Mouse (Mus musculus): ENCODE results near the gene Hist1h2ab.
"Not testable (repeated sequence)": the region's sequence is repeated elsewhere in the genome, so short reads cannot be mapped to it uniquely, and the experiment has no call there.

Hist1h2ab gene

DNA sequence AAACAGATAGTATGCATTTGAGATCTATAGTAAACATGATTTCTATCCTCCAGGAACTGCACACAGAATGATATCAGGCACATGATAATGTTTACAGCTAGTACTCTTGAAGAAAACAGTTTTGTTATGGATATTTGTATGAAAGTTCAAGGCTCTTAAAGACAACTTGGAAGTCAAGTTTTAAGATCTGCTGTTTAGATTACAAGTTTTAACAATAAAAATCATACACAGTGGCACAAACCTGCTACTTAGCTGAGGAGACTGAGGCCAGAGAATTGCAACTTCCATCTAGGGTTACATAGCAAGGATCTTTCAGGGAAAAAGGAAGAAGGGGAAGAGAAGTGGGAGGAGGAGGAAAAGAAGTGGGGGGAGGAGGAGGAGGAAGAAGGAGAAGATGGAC lies 4.1 kb downstream of the Hist1h2ab start:
- no peak for DNase-seq

DNA sequence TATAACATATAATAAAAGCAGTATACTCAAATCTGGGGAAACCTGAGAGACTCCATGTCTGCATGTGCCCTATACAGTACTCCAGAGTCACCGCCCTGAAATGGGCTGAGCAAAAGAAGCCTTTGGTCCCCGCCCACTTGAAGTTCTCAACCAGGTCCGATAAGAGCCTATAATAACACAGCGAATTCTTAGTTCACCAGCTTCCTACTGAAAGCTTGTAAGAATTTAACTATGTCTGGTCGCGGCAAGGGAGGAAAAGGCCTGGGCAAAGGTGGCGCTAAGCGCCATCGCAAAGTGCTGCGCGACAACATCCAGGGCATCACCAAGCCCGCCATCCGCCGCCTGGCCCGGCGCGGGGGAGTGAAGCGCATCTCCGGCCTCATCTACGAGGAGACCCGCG lies 5.9 kb downstream of the Hist1h2ab start, which contains the start of gene Hist1h4b:
Gene Hist1h4b (plus strand): TSS at position 224 of the 400 bp plus-strand sequence.
- peak; percentile 92 for DNase-seq

DNA sequence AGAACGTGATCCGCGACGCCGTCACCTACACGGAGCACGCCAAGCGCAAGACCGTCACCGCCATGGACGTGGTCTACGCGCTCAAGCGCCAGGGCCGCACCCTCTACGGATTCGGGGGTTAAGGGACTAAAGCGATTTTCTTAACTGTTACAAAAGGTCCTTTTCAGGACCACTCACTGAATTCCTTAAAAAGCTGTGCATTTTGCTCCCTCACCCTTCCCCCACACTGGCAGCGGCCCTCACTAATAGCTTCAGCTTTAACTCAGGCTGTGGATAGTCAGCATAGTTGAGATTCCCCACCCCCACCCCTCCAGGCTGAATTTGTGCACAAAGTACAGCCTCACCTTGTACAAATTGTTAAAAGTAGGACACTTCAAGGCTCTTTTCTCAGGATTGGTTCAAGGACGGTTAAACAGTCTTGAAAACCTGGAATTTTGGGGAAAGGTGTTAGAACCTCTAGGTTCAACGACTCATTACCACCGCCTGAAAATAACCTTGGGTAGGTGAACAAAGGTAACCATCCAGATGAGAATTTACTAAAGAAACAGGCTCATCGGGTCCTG lies 6.4 kb downstream of the Hist1h2ab start:
- DNase-seq, result peak; percentile 80

DNA sequence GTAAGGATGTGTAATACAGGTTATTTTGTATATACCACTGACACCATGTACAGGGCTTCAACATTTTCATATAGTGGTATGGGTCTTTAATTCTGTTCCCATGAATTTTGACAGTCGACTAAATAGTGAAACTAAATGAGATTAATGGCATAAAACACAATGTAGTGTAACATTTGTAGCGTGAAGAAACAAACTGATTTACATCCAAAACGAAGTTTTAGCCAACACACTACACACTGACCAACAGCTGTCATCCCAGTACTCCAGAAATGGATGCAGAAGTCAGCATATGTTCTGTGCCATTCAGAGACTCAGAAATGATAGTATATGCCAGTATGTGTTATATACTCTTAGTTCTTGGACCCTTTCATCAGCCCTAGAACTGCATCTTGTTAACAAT lies 7.0 kb downstream of the Hist1h2ab start:
- no peak for DNase-seq

DNA sequence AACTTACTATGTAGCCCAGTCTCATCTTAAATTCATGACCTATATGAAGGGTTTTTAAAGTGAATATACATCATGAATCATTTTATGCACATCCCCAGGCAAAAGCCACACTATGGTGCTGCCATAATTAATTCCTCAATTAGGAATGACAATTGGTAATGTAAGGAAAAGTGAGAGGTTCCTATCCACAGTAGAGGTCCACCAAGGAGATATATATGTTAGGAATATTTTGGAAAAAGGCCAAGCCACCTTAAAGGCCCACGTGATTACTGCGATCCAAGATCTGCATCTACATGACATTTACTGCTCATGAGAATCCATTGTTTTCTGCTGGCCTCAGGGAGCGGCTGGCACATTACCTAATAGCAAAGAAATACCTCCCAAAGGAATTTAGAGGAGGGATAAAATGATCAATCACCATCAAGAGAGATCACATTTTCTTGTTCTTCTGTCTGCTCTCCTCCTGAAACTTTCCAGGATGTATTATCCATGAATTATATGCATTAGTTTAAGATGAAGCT lies 8.4 kb downstream of the Hist1h2ab start:
- DNase-seq, result no peak

DNA sequence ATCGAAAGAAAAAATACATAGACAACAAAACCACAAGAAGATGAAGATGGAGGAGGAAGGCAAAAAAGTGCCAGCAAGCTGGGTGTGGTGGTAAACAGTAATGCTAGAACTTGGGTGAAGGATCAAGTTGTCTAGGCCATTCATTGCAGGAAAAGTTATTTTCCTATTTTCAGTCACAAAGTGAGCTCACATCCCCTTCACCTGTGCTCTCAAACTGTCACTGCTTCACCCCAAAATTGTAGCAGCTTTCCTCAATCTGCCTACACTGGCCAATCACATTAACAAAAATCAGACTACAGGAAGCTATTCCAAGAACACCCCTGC lies 9.0 kb downstream of the Hist1h2ab start:
- no peak for DNase-seq

DNA sequence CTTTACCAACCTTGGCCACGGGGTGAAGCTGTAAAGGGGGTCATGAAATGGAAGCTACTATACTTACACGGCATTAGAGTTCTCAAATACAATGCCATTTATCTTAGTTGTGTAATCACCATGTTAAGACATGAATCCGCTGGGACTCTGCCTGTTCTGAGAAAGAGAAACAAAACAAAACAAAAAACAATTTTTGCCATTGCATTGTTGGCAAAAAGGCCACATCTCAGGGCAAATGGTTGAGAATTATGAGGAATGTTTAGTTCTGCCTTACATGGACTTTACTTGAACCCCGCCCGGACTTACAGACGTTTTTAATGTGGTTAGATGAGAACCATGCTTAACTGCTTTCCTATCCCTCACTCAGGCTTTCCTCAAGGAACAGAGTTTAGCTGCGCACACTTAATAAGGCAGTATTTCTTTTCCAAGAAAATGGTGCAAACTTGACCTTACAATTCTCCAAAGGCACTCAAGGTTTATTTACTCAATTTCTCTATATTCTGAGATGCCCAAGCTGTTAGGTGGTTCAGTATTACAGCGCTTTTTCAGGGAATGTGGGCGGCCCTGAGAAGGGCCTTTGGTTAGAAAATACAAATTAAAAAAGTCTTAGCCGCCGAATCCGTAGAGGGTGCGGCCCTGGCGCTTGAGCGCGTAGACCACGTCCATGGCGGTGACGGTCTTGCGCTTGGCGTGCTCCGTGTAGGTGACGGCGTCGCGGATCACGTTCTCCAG lies 9.5 kb downstream of the Hist1h2ab start:
- peak; percentile 53 for DNase-seq

DNA sequence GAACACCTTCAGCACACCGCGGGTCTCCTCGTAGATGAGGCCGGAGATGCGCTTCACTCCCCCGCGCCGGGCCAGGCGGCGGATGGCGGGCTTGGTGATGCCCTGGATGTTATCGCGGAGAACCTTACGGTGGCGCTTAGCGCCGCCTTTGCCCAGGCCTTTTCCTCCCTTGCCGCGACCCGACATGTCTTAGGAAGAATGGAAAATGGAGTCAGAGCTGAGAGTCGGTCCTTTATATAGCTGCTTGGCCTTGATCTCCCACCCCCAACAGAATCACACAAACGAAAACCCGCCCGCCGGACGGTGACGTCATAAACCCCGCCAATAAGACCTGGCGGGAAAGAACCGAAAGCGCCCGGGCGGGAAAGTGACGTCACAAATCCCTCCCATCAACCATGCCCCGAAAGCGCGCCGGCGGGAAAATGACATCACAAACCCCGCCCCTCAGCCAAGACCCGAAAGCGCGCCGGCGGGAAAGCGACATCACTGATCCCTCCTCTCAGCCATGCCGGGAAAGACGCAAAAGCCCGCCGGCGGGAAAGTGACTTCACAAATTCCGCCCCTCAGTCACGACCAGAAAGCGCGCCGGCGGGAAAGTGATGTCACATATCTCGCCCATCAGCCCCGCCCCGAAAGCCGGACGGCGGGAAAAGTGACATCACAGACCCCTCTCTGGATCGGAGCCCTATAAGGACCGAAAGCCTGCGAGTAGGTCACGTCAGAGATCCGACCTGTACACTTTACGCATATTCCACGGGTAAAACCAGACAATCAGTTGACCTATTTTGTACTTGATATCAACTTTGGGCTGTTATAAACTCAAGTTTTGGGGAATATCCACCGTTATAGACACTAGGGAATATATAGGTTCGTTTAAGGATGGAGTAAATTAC lies 10.3 kb downstream of the Hist1h2ab start, which contains the start of gene Hist1h4a:
Gene Hist1h4a (minus strand): TSS at position 259 of the 893 bp plus-strand sequence.
- peak; percentile 99 for DNase-seq

DNA sequence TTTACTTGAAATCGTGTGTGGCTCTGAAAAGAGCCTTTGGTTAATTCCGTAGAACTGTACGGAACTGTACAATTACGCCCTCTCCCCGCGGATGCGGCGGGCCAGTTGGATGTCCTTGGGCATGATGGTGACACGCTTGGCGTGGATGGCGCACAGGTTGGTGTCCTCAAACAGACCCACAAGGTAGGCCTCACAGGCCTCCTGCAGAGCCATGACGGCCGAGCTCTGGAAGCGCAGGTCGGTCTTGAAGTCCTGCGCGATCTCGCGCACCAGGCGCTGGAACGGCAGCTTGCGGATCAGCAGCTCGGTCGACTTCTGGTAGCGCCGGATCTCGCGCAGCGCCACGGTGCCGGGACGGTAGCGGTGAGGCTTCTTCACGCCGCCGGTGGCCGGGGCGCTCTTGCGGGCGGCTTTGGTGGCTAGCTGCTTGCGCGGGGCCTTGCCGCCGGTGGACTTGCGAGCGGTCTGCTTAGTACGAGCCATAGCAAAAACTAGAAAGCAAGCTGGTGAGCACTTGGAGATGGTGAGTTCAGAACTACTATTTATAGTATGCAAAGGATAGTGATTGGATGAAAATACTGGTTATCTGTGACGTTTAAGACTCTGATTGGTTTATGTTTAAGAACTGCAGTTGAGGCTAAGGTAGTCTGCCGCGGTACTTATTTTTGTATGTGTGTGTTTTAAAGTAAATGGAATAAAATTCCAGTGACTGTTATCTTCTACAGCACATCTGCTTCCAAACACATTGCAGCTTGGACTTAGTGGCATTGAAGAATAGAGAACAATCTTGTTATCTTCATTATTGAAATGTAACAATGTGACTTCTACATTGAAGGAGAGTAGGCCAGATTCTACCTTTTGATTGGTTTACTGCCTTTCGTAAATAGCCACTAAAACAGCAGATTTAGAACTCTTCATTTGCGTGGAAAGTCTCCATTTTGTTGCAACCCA lies 11.2 kb downstream of the Hist1h2ab start, which contains the start of gene Hist1h3a:
Gene Hist1h3a (minus strand): TSS at position 516 of the 951 bp plus-strand sequence.
- DNase-seq, result peak; percentile 84

DNA sequence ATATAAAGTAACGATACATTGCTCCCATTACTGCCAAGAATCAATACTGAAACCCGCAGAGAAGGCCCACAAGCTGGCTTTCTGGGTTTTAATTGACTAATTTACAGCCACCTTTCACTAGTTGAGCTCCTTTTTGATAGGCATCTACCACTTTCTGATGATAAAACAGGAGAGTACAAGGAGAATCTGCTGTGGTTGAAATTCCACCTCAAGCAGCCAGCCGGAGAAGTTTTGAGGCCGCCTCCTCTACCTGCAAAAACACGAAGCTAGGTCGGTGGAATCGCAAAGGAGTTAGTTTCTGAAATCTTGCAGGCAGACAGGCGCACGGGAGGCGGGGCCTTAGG lies 12.3 kb downstream of the Hist1h2ab start:
- DNase-seq, result no peak

DNA sequence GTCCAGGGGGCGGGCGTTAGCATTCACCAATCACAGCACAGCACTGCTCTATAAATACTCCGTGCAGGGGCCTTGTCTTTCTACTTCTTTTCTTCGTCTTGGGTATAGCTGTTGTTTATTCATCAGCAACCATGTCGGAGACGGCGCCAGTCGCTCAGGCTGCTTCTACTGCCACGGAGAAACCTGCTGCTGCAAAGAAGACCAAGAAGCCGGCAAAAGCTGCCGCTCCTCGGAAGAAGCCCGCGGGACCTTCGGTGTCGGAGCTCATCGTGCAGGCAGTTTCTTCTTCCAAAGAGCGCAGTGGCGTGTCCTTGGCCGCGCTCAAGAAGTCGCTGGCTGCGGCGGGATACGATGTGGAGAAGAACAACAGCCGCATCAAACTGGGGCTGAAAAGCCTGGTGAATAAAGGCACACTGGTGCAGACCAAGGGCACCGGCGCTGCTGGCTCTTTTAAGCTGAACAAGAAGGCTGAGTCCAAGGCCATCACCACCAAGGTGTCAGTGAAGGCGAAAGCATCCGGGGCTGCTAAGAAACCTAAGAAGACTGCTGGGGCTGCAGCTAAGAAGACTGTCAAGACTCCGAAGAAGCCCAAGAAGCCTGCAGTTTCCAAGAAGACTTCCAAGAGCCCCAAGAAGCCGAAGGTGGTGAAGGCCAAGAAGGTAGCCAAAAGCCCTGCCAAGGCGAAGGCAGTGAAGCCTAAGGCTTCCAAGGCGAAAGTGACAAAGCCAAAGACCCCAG lies 12.8 kb downstream of the Hist1h2ab start, which contains the start of gene Hist1h1a:
Gene Hist1h1a (plus strand): TSS at position 81 of the 738 bp plus-strand sequence.
- peak; percentile 97 for DNase-seq

DNA sequence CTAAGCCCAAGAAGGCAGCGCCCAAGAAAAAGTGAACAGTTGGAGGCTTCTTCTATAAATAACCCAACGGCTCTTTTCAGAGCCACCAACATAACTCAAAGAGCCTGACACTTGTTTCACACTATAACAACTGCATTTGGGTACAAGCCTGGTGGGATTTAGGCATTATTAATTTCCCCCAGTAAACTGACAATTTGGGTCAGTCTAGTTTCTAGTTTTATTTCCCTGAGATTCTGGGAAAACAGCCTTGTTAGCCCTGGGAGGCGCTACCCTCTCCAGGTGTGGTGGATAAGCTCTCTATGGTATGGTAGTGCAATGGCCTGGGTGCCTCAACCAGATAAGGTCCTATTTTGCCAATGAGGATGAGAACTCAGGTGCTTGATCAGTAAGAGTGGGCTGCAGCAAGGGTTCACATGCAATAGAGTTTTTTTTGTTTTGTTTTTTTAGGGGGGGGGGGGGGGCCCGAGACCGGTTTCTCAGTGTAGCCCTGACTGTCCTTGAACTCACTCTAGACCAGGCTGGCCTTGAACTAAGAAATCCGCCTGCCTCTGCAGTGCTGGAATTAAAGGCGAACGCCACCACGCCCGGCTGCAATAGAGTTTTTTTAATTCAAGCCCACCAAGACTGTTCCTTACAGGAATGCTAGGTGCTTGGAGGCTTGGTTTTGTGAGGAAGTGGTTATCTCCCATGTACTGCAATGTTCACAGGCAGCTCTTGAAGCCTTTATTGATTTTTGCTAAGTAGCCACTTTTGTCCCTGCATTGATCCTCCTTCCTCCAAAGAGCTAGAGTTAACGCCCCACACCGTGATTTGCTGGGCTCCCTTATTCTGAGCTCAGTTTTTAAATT lies 13.6 kb downstream of the Hist1h2ab start:
- peak; percentile 73 for DNase-seq

DNA sequence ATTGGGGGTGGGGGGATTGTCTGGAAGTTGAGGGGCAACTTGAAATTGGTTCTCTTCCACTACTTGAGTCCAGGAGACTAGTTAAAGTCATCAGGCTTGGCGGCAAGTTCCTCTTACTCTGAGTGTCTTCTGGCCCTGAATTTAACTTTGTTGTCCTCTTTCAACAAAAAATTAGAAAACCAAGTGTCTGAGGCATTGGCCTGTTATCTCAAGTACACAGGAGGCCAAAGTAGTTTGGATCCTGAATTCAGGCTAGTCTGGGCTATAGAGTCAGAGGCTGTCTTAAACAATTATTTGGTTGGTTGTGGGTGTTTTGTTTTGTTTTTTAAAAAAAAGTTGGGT lies 14.2 kb downstream of the Hist1h2ab start:
- no peak for DNase-seq

DNA sequence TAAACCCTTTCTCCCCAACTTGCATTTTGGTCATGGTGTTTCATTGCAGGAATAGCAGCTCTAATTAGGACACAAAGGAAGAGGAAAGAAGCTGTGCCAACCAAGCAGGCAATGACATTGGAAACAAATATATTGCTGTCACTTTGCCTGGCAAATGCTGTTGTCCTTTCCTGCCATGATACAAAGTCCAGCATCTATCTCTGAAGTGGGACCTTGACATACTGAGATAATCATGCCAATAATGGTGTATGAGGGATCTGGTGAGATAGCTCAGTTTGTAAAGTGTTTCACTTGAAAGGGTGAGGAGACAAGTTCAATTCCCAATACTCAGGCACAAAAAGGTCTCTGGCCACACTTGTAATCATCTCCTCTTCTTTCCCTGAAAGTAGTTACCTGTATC lies 15.8 kb downstream of the Hist1h2ab start:
- DNase-seq, result no peak

DNA sequence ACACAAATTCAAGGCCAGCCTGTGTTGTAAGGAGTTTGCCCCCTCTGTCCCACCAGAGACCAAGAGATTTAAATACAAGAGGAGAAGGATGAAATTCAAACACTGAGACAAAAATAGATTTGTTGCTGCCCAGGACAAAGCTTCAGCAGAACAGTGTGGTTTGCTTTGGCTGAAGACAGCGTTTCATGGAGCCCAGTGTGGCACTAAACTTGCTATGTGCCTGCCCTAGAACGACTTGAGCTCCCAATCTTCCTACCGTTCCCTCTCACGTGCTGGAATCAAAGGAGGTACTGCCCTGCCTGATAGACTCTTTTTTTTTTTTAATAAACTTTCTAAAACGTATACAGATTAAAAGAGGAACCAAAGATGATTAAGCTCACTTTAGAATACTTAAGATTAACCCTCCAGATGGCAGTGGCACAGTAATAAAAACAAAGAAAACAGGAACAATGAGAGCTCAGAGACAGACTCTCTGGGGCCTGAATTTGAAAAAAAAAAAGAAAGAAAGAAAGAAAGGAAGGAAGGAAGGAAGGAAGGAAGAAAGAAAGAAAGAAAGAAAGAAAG lies 18.0 kb downstream of the Hist1h2ab start:
- DNase-seq, result no peak

DNA sequence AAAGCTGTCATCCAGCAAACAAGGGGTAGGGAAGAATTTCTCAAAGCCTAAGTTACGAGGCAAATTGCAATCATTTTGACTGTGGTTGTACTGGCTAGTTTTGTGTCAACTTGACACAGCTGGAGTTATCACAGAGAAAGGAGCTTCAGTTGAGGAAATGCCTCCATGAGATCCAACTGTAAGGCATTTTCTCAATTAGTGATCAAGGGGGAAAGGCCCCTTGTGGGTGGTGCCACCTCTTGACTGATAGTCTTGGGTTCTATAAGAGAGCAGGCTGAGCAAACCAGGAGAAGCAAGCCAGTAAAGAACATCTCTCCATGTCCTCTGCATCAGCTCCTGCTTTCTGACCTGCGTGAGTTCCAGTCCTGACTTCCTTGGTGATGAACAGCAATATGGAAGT lies 18.7 kb downstream of the Hist1h2ab start, which contains the start of gene Trim38:
Gene Trim38 (plus strand): TSS at position 301 of the 400 bp plus-strand sequence.
- DNase-seq, result not testable (repeated sequence)

DNA sequence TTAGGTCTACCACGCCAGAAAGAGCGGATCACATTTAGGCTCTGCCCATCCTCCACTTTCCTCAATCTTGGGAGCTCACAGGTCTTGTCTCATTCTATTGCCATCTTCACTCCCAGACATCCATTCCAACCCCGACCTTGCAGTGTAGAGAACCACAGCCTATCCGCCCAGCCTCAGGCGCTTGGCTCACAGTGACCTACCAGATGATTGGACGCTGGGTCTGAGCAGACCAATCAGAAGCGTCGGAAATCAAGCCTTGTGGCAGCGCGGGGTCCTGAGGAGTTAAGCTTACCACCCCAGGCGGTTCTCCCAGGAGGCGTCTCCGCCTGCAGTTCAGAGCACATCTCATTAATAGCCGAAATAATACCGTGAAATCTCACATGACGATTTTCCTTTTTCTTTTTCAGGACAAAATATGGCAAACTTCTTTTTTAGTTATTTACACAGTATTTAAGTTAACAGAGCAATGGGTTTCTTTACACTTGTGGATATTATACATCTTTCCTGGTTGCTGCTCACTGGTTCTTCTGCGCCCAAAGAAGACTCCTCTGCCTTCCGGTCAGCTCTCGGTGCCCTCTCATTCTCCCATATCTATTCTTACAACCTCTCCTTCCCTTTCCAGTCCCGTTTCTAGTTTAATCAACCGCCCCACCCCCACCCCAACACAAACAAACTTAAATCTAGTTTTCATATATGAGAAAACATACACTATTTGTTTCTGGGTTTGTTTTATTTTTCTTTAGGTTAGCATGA lies 21.8 kb downstream of the Hist1h2ab start:
- peak; percentile 86 for DNase-seq

DNA sequence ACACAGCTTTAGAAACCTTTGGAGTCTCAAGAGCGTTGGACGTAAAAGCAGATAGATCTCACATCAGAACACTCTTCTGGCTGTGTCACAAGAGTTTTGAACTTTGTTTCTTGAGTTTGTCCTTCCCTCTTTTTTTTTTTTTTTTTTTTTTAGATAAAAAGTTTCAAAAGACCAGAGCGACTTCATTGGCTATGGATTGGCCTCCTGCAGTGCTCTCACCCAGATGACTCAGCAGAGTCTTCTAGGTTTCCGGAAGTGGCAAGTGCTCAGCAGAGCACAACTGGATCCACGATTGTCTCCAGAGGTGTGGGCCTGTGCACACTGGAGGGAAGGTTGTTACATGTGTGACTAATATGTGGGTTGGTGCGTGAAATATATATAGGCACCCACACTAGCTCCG lies 27.4 kb downstream of the Hist1h2ab start:
- no peak for DNase-seq

DNA sequence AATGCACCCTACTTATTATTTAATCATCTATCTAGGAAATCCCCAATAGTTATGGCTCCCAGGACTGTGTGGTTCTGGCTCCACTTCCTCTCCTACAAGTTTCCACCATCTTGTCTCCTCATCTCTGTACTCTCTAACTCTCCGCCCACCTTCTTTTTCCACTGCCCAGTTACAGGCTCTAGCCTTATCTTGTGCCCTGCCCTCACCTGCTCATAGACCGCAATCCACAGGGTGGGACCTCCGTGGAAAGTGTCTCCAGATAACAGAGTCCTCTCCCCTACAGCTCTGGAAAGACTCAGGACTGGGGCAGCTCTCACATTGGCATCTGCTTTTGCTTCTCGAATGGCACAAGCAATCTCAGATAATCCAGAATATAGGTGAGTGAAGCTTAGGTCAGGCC lies 28.1 kb downstream of the Hist1h2ab start:
- DNase-seq, result peak; percentile 18

All from liver (tissue).